Mouse (Mus musculus) brown adipose tissue, adult 24 weeks (tissue): ENCODE data around the gene Snrnp25. TPM values are rescaled to one million over a fixed set of nuclear protein-coding genes. Genes with fewer than 3 reads are reported as not detected.
A peak's percentile ranks its signal among the peaks of the same experiment; 100 is the strongest.

ENCODE experiments used
- H3K27ac ChIP-seq: fragments of 200-500 bp; replicated peaks from 2 replicates; pipeline ENCODE4 v1.5.1; 2012; ENCODE audit warnings: low read depth, mild to moderate bottlenecking, low read length
- H3K4me1 ChIP-seq: fragments of 200-500 bp; 2 replicates; pipeline ENCODE4 v1.6.1; 2012; ENCODE audit warnings: low read length, mixed read lengths; ENCODE audit not compliant: control insufficient read depth, insufficient read depth, insufficient read length
- H3K4me3 ChIP-seq: fragments of 200-500 bp; 2 replicates; pipeline ENCODE4 v1.5.1; 2012; ENCODE audit warnings: low read depth, mild to moderate bottlenecking, low read length, moderate library complexity; ENCODE audit not compliant: insufficient read depth
- polyA plus RNA-seq: library from polyadenylated mRNA; stranded (reverse); fragments of >200 nt; gene quantifications from 2 replicates; pipeline ENCODE4 v1.2.4, GENCODE M21; 2012; ENCODE audit not compliant: missing spikeins, insufficient read depth, insufficient read length

Gene Snrnp25
- polyA plus RNA-seq, 1 experiment = 22.6 TPM

DNA sequence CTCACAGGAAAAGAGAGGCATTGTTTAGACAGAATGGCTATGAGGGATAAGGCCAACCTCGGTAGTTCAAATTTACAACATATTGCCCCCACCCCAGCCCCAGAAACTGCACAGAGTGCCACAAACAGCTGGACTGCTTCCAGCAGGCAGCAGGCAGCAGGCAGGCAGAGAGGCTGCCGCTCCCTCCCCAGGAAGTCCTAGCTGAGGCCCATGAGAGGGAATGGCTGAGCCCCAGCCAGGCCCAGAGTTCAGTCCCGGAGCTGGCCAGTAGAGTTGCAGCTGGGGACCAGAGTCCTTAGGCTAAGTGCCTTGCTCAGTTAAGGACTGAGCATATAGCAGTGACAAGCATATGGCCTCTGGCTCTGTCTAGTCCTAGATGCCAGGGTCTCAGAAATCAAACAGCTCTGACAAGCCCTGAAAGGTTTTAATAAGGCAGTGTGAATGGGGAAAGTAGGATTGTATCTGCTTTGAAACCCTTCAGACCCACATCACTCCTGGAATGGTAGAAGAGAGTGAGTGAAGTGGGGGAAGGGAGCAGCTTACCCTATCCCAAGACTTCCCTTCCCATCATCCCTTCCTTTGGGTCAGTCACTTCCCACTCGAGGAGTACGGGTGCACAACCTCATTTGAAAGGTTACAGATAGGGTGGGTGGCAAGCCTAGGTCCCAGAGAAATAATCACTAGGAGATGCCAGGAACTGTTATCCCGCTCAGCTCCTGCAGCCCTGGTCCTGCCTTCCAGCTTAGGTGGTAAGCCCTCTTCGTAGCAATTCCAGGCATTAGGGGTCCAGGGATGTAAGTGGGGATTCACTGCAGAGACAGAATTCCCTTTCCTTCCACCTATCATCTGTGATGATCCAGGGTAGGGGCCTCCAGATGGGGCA, 20.2 kb downstream of the Snrnp25 start:
- Histone ChIP-seq H3K27ac (peak overlapping the region; percentile 80), H3K4me3 (no peak overlapping the region), H3K4me1 (peaks cover 29% of the 10 kb centered on the region)

DNA sequence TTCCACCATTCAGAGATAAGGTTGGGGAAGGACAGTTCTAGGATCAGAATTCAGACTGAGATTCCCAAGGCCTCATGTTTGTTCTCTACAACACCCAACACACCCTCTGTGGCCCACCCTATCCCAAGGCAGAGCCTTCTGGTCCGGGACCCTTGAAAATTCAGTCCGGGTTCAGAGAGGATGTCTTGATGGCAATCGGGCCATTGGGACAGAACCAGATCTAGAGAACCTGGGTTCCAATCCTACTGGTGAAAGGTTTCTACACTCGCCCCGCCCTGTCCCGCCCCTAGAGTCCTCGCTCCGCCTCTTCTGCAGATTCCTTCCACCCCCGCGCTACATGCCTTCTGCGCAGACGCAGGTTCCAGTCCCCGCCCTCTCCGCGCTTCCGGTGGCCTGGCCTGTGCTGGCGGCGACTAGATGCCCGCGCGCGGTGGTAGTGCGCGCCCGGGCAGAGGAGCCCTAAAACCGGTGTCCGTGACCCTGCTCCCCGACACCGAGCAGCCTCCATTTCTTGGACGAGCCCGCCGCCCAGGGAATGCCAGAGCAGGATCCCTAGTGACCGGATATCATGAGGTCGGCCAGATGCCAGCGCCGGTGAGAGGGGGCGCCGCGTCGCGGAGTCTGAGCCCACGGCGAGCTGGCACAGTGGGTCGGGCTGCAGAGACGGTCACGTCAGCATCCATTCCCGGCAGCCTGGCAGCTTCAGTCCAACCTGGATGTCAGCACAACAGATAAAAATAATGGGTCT, 21.1 kb downstream of the Snrnp25 start, which contains the start of gene Mpg:
Gene Mpg (plus strand): TSS at position 382 of the 748 bp plus-strand sequence.
- Histone ChIP-seq H3K27ac (peak within 1 kb of the TSS; percentile 82), H3K4me1 (peaks cover 24% of the 10 kb centered on the region), H3K4me3 (peak within 1 kb of the TSS; percentile 83)

DNA sequence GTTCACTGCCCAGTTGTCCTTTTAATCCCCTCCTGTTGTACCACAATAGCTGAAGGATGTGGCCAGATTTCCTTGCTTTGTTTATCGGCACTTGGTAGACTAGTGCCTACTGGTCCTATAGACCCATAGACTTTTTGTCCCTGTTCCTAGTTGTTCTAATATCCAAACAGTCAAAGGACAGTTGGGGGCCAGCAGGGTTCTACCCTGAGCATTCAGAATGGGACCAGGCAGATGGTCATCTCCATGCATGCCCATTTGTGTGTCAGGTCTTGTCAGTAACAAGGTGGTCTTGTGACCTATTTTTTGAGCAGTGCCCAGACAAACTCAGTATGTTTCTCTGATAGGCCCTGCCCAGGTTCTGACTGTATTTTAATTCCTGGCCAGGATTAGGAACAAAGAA, 21.8 kb downstream of the Snrnp25 start:
- Histone ChIP-seq H3K27ac (peak overlapping the region; percentile 82), H3K4me3 (peak overlapping the region; percentile 83)

DNA sequence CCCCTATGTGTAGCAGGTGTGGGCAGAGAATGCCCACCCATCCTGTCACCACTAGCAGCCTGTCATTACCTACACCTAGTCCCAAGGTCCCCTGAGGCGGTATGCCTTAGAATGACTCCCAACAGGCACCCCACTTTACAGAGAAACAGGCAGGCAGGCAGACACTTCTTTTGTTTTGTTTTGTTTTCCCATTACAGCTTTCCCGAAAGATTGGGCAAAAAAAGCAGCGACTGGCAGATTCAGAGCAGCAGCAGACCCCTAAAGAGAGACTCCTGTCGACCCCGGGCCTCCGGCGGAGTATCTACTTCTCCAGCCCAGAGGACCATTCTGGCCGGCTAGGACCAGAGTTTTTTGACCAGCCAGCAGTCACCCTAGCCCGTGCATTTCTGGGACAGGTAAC, 22.3 kb downstream of the Snrnp25 start:
- no peak overlapping the region for H3K27ac ChIP-seq
- no peak overlapping the region for H3K4me3 ChIP-seq
- peaks cover 21% of the 10 kb centered on the region for H3K4me1 ChIP-seq

More for the DNA sequence above, 21.8 kb downstream of the Snrnp25 start:
- H3K4me1 ChIP-seq = peaks cover 24% of the 10 kb centered on the region

DNA sequence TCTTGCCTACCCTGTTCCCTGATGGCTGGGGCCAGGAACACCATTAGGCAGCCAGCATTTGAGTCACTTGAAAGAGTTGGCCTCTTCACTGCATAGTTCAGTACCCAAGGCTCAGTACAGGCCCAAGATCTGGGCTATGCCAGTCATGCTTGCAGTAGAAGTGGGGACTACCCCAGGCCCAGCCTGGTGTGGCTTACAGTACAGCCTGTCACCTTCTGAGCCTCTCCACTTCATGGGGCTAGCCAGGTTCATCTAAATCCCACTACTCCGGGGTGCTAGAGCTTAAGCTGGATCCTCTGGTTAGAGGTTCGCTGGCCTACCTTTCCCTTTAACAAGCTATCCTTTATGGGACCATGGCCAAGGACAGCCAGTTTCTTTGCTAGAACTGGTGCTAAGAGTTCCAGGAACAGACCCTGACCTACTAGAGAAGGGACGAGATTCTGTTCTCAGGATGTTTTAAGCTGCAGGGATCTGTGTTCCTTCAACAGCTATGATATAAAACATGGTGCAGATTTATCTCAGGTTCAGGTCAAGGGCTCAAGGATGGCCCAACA, 23.2 kb downstream of the Snrnp25 start:
- Histone ChIP-seq H3K4me3 (no peak overlapping the region), H3K4me1 (peaks cover 16% of the 10 kb centered on the region), H3K27ac (no peak overlapping the region)

DNA sequence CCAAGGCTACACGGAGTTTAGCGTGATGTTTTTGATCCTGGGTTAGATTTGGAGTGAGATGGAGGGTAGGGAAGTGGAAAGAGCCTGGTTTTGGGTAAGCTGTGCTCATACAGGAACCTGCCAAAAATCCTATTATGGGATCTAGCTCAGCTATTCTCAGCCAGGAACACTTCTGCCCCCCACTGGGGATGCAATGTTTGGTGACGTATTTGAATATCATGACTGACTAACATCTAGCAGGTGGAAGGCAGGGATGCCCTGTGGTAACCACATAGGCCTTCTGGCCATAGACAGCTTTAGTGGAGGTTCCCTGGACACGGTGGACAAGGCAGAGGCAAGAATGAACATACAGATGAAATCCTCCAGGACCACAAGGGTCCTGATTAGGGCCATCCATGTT, 25.0 kb downstream of the Snrnp25 start:
- no peak overlapping the region for H3K4me3 ChIP-seq
- H3K27ac ChIP-seq = no peak overlapping the region
- peaks cover 9% of the 10 kb centered on the region for H3K4me1 ChIP-seq

DNA sequence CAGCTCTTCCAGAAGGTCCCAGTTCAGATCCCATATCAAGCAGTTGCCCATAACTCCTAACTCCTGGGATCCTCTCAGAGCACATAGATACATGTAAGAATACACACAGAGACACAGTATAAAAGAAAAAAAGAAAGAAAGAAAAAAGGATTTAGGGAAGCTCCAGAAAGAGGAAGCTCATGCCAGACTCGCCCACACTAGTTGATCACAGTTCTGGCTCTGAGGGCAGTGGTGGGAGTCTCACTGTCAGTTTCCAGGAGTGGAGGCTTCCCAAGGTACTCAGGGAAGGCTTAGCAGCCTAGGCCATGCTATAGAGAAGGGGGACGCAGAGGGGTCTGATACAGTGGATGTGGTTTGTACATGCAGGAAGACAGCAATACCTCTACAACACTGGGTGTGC, 25.9 kb downstream of the Snrnp25 start:
- peaks cover under 1% of the 10 kb centered on the region; the same call in 1 of the 2 replicates for H3K4me1 ChIP-seq
- H3K4me3 ChIP-seq = no peak overlapping the region
- no peak overlapping the region for H3K27ac ChIP-seq

DNA sequence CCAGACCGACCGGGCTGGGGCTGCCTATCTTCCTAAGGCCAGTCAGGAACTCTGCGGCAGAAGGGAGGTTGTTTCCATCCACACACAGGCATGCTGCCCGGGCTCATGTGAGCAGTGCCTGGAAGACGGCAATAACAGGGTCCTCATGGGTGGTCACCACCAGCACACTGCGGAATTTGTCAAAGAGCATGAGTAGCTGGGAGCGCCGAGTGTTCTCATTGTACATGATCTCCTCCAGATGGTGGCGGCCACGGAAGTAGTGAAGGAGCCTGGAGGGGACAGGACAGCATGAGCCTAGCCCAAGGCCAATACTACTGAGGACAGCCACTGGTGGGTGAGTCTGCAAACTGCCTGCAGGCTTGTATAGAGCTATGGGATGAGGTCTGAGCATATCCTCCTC, 27.6 kb downstream of the Snrnp25 start:
- no peak overlapping the region for H3K27ac ChIP-seq
- no peak overlapping the region for H3K4me3 ChIP-seq
- H3K4me1 ChIP-seq = no peaks in the 10 kb centered on the region

DNA sequence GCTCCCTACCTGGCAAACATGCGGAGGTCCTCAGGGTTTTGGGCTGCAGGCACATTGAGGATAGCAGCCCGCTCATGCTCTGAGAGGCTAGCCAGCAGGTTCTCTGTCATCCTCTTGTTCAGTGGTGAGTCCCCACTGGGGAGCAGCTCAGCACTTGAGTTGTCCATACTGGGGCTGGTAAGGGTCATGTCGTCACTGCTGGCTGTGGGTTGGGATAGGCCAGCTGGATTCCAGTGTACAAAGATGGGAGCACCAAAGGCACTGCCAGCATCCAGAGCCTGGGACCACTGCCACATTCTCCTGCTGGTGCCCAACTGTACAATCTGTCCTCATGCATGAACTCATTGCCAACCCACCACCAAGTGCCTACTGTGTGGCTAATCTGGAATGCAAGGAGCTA, 28.7 kb downstream of the Snrnp25 start:
- H3K4me3 ChIP-seq = no peak overlapping the region
- H3K27ac ChIP-seq = no peak overlapping the region
- H3K4me1 ChIP-seq = no peaks in the 10 kb centered on the region

DNA sequence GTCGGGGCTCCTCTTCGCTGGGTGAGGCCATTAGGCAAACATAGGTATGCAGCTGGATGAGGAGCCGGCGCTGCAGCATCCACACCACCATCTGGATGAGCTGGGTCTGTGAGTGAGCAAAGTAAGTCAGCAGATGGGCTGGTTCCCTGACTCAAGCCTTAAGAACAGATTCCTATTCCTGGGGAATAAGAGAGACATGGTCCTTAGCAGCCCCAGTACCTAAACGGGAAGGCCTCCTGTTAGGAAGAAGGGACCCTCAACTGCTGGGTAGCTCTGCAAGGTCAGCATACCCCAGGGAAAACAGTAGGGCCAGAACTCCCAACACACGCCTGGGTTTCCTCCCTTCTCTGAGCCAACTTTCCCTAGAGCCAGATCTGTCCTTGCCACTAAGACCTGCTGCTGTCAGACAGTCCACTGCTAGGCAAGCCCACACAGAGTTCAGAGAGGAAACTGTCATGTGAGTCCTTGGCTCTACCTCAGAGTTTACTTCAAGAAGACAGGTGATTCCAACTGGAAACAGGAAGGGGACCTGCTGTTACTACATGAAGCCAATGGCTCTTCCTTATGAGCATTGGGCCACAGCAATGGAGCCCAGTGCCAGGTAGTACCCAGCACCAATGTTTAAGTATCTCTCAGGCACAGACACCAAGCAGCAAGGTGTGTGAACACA, 29.7 kb downstream of the Snrnp25 start:
- Histone ChIP-seq H3K4me1 (no peaks in the 10 kb centered on the region), H3K27ac (no peak overlapping the region), H3K4me3 (no peak overlapping the region)

DNA sequence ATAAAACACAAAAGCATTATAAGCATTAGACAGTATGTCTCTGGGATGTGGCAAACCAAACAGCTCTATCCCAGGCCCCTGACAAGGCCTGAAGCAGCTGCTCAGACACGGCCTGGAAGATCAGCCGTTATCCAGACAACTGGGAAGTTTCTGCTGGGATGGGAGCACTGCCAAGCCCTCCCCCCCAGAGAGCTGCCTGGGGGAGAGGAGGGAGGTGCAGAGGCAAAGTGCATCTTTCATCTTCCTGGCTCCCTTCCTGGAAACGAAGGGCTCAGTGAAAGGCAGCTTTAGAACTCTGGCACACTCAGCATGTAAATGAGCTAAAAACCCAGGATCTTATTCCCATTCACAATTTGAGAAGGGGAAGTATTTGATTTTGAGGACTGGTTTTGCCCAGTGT, 30.4 kb downstream of the Snrnp25 start:
- Histone ChIP-seq H3K4me1 (no peaks in the 10 kb centered on the region), H3K4me3 (no peak overlapping the region), H3K27ac (no peak overlapping the region)

DNA sequence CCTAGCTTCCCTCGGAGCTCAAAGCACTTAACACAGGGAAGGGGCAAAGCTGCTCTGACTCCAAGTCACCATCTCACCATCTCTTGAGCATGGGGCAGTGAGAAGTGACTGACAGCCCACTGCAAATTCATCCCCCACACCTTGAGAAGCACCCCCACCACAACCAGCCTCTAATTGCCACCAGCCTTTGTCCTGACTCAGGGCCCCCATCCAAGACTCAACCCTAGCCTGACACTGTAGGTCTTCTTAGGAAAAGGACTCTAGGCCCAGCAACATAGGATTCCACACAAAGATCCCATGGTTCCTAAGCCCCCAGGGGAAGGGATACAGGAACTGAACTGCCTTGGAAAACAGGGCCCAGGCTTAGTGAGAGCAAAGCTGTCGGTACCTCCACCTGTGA, 30.9 kb downstream of the Snrnp25 start:
- Histone ChIP-seq H3K4me1 (no peaks in the 10 kb centered on the region), H3K4me3 (no peak overlapping the region)

DNA sequence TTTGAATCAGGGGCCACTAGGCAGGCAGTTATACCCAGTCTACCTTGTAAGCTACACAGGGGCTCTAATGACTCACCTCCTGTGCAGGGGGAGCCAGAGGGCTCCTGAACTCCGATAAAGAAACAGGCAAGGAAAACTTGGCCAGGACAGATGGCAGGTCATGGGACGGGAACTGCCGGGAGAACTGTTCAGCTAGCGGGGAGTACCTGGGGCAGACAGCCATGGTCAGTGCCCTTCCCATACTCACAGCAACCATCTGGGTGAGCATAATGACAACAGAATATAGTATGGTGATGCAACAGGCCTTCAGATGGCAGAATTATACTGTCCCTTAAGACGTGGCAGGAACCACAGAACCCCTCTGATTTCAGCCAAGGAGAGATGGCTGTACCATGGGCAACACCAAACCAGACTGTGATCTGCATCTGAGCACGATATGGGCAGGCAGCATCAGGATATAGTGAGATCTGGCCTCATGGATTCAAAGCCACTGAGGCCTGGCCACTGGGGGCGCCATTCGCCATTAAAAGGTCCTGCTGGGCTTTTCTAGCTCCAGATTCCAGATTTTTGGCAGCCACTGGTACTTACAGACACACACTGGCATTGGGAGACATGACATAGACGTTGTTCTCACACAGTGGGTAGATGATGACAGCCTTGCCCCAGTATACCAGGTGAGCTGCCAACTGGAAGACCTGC, 31.6 kb downstream of the Snrnp25 start:
- Histone ChIP-seq H3K4me3 (no peak overlapping the region), H3K4me1 (no peaks in the 10 kb centered on the region), H3K27ac (no peak overlapping the region)

More for the DNA sequence above, 30.9 kb downstream of the Snrnp25 start:
- no peak overlapping the region for H3K27ac ChIP-seq

DNA sequence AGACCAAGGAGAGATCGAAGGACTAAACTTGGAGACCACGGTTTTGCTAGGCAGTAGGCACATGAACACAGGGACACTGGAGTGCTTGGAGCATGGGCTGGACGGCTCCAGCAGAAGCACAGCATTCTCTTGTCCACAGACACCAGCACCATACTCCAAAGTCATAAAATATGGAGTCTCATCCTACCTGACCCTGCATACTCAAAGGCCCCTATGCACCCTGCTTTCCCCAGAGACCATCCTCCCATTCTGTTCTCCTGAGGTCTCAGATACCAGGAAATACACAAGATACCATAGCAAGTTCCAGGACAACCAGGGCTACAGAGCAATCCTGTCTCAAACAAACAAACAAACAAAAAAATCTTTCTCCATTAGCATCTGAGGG, 32.2 kb downstream of the Snrnp25 start:
- no peaks in the 10 kb centered on the region for H3K4me1 ChIP-seq
- no peak overlapping the region for H3K4me3 ChIP-seq
- H3K27ac ChIP-seq = no peak overlapping the region
